Mouse (Mus musculus): Measurements from ENCODE around the gene Gm4871. TPM values are rescaled to one million over a fixed set of nuclear protein-coding genes. Genes with fewer than 3 reads are reported as not detected.

Gm4871 gene
- polyA plus RNA-seq, 1 experiment from 2014 or later = not detected

DNA sequence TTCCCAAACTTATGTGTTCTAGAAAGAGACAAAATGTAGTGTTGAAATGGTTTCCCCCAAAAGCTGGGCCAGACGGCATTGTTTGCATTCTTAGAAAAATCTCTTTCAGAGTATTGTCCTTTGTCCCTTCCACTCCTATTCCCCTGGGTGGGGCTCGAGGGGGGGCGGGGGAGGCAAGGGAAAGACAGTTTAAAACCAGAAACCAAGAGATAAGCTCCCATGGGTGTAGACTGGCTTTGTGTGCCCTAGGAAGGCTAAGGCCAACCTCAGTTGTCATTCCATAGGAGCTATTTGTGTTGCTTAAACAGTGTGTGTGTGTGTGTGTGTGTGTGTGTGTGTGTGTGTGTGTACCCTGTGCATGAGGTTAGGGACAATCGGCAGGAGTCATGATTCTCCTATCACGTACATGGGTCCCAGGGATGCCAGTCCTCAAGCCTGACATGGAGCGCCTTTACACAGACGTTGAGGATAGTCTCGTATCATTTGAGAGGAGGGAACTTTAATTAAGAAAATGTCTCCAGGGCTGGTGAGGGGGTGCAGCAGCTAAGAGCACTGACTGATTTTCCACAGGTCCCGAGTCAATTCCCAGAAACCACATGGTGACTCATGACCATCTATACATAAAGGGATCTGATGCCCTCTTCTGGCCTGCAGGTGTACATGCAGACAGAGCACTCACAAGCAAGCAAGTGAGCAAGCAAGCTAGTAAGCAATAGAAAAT, 44.1 kb downstream of the Gm4871 start:
- H3K4me2 ChIP-seq (ENCODE audit: low read depth, low read length) = no peak overlapping the region
- no peak overlapping the region for H3K4me3 ChIP-seq (ENCODE audit: low read depth, low read length)
- no peaks in the 10 kb centered on the region for H3K27me3 ChIP-seq (replicated peaks; ENCODE audit: control insufficient read depth, insufficient read depth, low read length)
- DNase-seq (ENCODE audit: low spot score) (peak; percentile 83), ATAC-seq (ENCODE audit: low read depth) (peak; percentile 70; the same call in 1 of the 2 replicates)
- H3K36me3 ChIP-seq (ENCODE audit: control insufficient read depth, insufficient read depth, low read length) = no peaks in the 10 kb centered on the region
- H3K9ac ChIP-seq (ENCODE audit: low read depth, low read length) = no peak overlapping the region
- H3K27ac ChIP-seq (replicated peaks; ENCODE audit: low read depth, low read length) = no peak overlapping the region
- WGBS = 53% methylated on average over 9 of the region's 9 CpGs
- no peaks in the 10 kb centered on the region for H3K4me1 ChIP-seq (ENCODE audit: control insufficient read depth, insufficient read depth, low read length)
- H3K9me3 ChIP-seq (ENCODE audit: control insufficient read depth, low read length) = 0 out of 2 replicates have a peak, but pooled peaks cover 6% of the 10 kb centered on the region

DNA sequence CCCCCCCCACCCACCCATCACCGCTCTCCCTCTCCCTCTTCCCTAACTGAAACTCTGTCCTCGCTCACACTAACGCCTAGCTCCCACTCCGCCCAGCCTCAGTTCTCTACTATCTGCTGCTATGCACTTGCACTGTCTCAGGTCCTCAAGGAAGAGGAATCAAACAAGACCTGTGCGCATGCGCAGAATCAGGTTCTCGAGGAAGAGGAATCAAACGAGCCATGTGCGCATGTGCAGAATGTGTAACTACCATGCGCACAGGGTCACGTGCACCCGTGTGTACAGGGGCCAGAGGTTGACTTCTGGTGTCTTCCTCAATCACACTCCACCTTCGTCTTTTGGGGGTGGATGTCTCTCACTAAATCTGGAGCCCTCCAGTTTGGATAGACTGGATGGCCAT, 45.0 kb downstream of the Gm4871 start:
- H3K4me1 ChIP-seq (ENCODE audit: control insufficient read depth, insufficient read depth, low read length) = no peaks in the 10 kb centered on the region
- no peak overlapping the region for H3K9ac ChIP-seq (ENCODE audit: low read depth, low read length)
- ATAC-seq (ENCODE audit: low read depth) (no peak), DNase-seq (ENCODE audit: low spot score) (no peak)
- H3K27ac ChIP-seq (replicated peaks; ENCODE audit: low read depth, low read length) = no peak overlapping the region
- 0 out of 2 replicates have a peak, but pooled peaks cover 13% of the 10 kb centered on the region for H3K9me3 ChIP-seq (ENCODE audit: control insufficient read depth, low read length)
- WGBS = 88% methylated on average over 13 of the region's 13 CpGs
- H3K4me3 ChIP-seq (ENCODE audit: low read depth, low read length) = no peak overlapping the region
- no peak overlapping the region for H3K4me2 ChIP-seq (ENCODE audit: low read depth, low read length)
- no peaks in the 10 kb centered on the region for H3K27me3 ChIP-seq (replicated peaks; ENCODE audit: control insufficient read depth, insufficient read depth, low read length)
- H3K36me3 ChIP-seq (ENCODE audit: control insufficient read depth, insufficient read depth, low read length) = no peaks in the 10 kb centered on the region

DNA sequence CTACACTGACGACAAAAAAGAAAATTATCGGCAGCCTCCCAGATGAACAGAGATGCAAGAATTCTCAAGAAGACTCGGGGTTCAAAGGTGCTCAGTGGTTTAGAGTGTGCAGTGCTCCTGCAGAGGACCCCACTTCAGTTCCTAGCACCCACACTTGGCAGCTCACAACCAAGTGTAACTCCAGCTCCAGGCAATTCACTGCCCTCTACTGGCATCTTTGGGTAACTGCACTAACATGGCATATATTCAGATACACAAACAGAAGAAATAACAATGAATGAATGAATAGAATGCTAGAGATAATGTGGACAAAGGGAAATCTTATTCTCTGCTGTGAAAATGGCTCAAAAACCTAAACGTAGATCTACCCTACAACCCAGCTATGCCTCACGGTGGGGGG, 47.7 kb downstream of the Gm4871 start:
- Histone ChIP-seq H3K9me3 (ENCODE audit: control insufficient read depth, low read length) (0 out of 2 replicates have a peak, but pooled peaks cover 13% of the 10 kb centered on the region), H3K27ac (replicated peaks; ENCODE audit: low read depth, low read length) (no peak overlapping the region), H3K27me3 (replicated peaks; ENCODE audit: control insufficient read depth, insufficient read depth, low read length) (no peaks in the 10 kb centered on the region), H3K4me3 (ENCODE audit: low read depth, low read length) (no peak overlapping the region), H3K36me3 (ENCODE audit: control insufficient read depth, insufficient read depth, low read length) (no peaks in the 10 kb centered on the region), H3K9ac (ENCODE audit: low read depth, low read length) (no peak overlapping the region), H3K4me2 (ENCODE audit: low read depth, low read length) (no peak overlapping the region), H3K4me1 (ENCODE audit: control insufficient read depth, insufficient read depth, low read length) (no peaks in the 10 kb centered on the region)
- DNase-seq (ENCODE audit: low spot score) (no peak), ATAC-seq (ENCODE audit: low read depth) (no peak)
- 92% methylated on average over 5 of the region's 5 CpGs for WGBS

DNA sequence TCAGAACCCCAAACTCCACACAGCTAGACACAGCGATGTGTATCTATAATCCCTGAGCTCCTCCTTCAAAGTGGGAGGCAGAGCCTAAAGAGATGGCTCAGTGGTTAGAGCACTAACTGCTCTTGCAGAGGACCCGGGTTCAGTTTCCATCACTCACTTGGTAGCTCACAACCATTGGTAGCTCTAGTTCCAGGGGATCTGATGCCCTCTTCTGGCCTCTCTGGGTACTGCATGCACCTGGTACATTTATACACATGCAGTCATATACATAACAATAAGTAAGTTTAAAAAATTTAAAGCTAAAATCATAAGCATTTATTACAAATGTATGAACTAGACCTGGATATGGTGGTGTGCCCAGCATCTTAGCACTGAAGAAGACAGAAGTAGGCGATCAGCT, 49.3 kb downstream of the Gm4871 start:
- Histone ChIP-seq H3K4me1 (ENCODE audit: control insufficient read depth, insufficient read depth, low read length) (no peaks in the 10 kb centered on the region), H3K9ac (ENCODE audit: low read depth, low read length) (no peak overlapping the region), H3K9me3 (ENCODE audit: control insufficient read depth, low read length) (0 out of 2 replicates have a peak, but pooled peaks cover 13% of the 10 kb centered on the region), H3K27ac (replicated peaks; ENCODE audit: low read depth, low read length) (no peak overlapping the region), H3K4me2 (ENCODE audit: low read depth, low read length) (no peak overlapping the region), H3K4me3 (ENCODE audit: low read depth, low read length) (no peak overlapping the region), H3K36me3 (ENCODE audit: control insufficient read depth, insufficient read depth, low read length) (no peaks in the 10 kb centered on the region), H3K27me3 (replicated peaks; ENCODE audit: control insufficient read depth, insufficient read depth, low read length) (no peaks in the 10 kb centered on the region)
- DNase-seq (ENCODE audit: low spot score) (no peak), ATAC-seq (ENCODE audit: low read depth) (no peak)
- WGBS = 86% methylated on average over 3 of the region's 3 CpGs

Other genes with a start within 250 kb of the Gm4871 start
- gene Smurf1, start 66.9 kb downstream of the Gm4871 start, polyA plus RNA-seq (2014; fragmentation: Nextera tagmentation; extraction: Ambion mirVana) = 19.9 and 21.1 TPM in 2 replicates
- gene 1700018F24Rik, start 10.2 kb upstream of the Gm4871 start, polyA plus RNA-seq (2014; fragmentation: Nextera tagmentation; extraction: Ambion mirVana) = 0.31 TPM in 1 of 2 replicates, not detected in the other
- gene Arpc1a, start 51.1 kb upstream of the Gm4871 start, polyA plus RNA-seq (2014; fragmentation: Nextera tagmentation; extraction: Ambion mirVana) = 138 and 150 TPM in 2 replicates
- gene Kpna7, start 51.3 kb upstream of the Gm4871 start, polyA plus RNA-seq (2014; fragmentation: Nextera tagmentation; extraction: Ambion mirVana) = not detected in 2 replicates
- 222 and 228 TPM in 2 replicates for gene Arpc1b, start 81.5 kb upstream of the Gm4871 start, polyA plus RNA-seq (2014; fragmentation: Nextera tagmentation; extraction: Ambion mirVana)
- 84.2 and 97.1 TPM in 2 replicates for gene Pdap1, start 107.5 kb upstream of the Gm4871 start, polyA plus RNA-seq (2014; fragmentation: Nextera tagmentation; extraction: Ambion mirVana)
- gene Bud31, start 107.6 kb upstream of the Gm4871 start, polyA plus RNA-seq (2014; fragmentation: Nextera tagmentation; extraction: Ambion mirVana) = 177 and 182 TPM in 2 replicates
- gene Ptcd1, start 134.4 kb upstream of the Gm4871 start, polyA plus RNA-seq (2014; fragmentation: Nextera tagmentation; extraction: Ambion mirVana) = 13.2 and 14.6 TPM in 2 replicates
- 25.1 and 26.5 TPM in 2 replicates for gene Cpsf4, start 134.5 kb upstream of the Gm4871 start, polyA plus RNA-seq (2014; fragmentation: Nextera tagmentation; extraction: Ambion mirVana)
- gene Atp5j2, start 159.3 kb upstream of the Gm4871 start, polyA plus RNA-seq (2014; fragmentation: Nextera tagmentation; extraction: Ambion mirVana) = 511 and 592 TPM in 2 replicates
- gene Zkscan14, start 169.1 kb upstream of the Gm4871 start, polyA plus RNA-seq (2014; fragmentation: Nextera tagmentation; extraction: Ambion mirVana) = 6.6 and 9.3 TPM in 2 replicates
- gene Zkscan5, start 171.8 kb upstream of the Gm4871 start, polyA plus RNA-seq (2014; fragmentation: Nextera tagmentation; extraction: Ambion mirVana) = 13.4 and 14.0 TPM in 2 replicates
- gene Zfp655, start 199.0 kb upstream of the Gm4871 start, polyA plus RNA-seq (2014; fragmentation: Nextera tagmentation; extraction: Ambion mirVana) = 37.2 and 38.1 TPM in 2 replicates
- gene Zscan25, start 247.7 kb upstream of the Gm4871 start, polyA plus RNA-seq (2014; fragmentation: Nextera tagmentation; extraction: Ambion mirVana) = 0.45 and 0.63 TPM in 2 replicates

Measured in embryonic facial prominence, embryonic 14.5 days (tissue).